ENCODE assay signal across 11 mouse cellular contexts in genomic region chr17:26861383-26861782, GRCm38 (mm10). TPM values are rescaled to one million over a fixed set of nuclear protein-coding genes. Genes with fewer than 3 reads are reported as not detected.
DNase-seq lines count a peak whose midpoint lies in the region; ATAC-seq and TF ChIP-seq lines count a peak whose summit lies in the region.
"Had no signal": no experiment of that assay in that cellular context is flagged by ENCODE, and none has a peak within 500 bp of the region (broad histone marks: within the 10 kb centered on the region; RNA-seq: fewer than 3 reads in every experiment).

No protein-coding gene starts in this region.

- H3K4me2 ChIP-seq in neural tube, embryonic 13.5 days, result no peak overlapping the region
- no peak overlapping the region for H3K4me2 ChIP-seq in neural tube, embryonic 15.5 days

- peaks cover 3% of the 10 kb centered on the region; the same call in 1 of the 2 replicates for H3K9me3 ChIP-seq in neural tube, embryonic 13.5 days
- no peaks in the 10 kb centered on the region for H3K9me3 ChIP-seq in neural tube, embryonic 15.5 days (replicated peaks)

- H3K79me2 ChIP-seq in heart, adult 2 months (replicated peaks; ENCODE audit: control insufficient read depth, insufficient read depth, low read length), result no peaks in the 10 kb centered on the region

- no peak for ATAC-seq in neural tube, embryonic 13.5 days (ENCODE audit: low read depth)
- ATAC-seq in neural tube, embryonic 15.5 days (ENCODE audit: low FRiP score), result no peak
- ATAC-seq in CD4-positive, CD25-positive, alpha-beta regulatory T cell, adult 4 months, result no peak
- ATAC-seq: forebrain, embryonic 14.5 days had no signal

- TF ChIP-seq CTCF in heart, adult 2 months (IDR thresholded peaks at IDR 0.05), result no peak

- no peak overlapping the region for H3K27ac ChIP-seq in neural tube, embryonic 13.5 days (replicated peaks)
- no peak overlapping the region for H3K27ac ChIP-seq in neural tube, embryonic 15.5 days (replicated peaks)
- peak overlapping the region; percentile 75 for H3K27ac ChIP-seq in heart, adult 2 months

- no peaks in the 10 kb centered on the region for H3K36me3 ChIP-seq in neural tube, embryonic 13.5 days
- H3K36me3 ChIP-seq in neural tube, embryonic 15.5 days, result no peaks in the 10 kb centered on the region
- H3K36me3 ChIP-seq in heart, adult 2 months (ENCODE audit: control insufficient read depth, insufficient read depth, low read length), result no peaks in the 10 kb centered on the region; the same call in 1 of the 2 replicates

- 0 out of 2 replicates have a peak overlapping the region, but pooled peaks have one; percentile 17 for H3K9ac ChIP-seq in neural tube, embryonic 13.5 days
- H3K9ac ChIP-seq in neural tube, embryonic 15.5 days (replicated peaks), result no peak overlapping the region
- no peak overlapping the region for H3K9ac ChIP-seq in heart, adult 2 months (ENCODE audit: low read depth, low read length)

- 0 out of 2 replicates have a peak, but pooled peaks cover 5% of the 10 kb centered on the region for H3K4me1 ChIP-seq in neural tube, embryonic 13.5 days (replicated peaks)
- no peaks in the 10 kb centered on the region for H3K4me1 ChIP-seq in neural tube, embryonic 15.5 days
- no peaks in the 10 kb centered on the region; the same call in 1 of the 2 replicates for H3K4me1 ChIP-seq in heart, adult 2 months (ENCODE audit: control insufficient read depth, insufficient read depth, low read length)

- H3K27me3 ChIP-seq in neural tube, embryonic 13.5 days, result peaks cover 57% of the 10 kb centered on the region
- H3K27me3 ChIP-seq in neural tube, embryonic 15.5 days (replicated peaks), result peaks cover 37% of the 10 kb centered on the region
- H3K27me3 ChIP-seq in heart, adult 2 months (ENCODE audit: control insufficient read depth, insufficient read depth, low read length), result peaks cover 7% of the 10 kb centered on the region

- TF ChIP-seq POLR2A in heart, adult 2 months (IDR thresholded peaks at IDR 0.05; ENCODE audit: insufficient read depth, low read depth, low read length), result no peak

- WGBS in neural tube, embryonic 13.5 days, result 12% methylated on average over 6 of the region's 6 CpGs
- WGBS in neural tube, embryonic 15.5 days, result 12% methylated on average over 6 of the region's 6 CpGs
- WGBS in heart, adult 2 months, result 3% methylated on average over 6 of the region's 6 CpGs

- DNase-seq in heart, adult 2 months, result peak; percentile 58 to 77
- peak; percentile 47 to 69 for DNase-seq in kidney, postnatal 4 days
- no peak for DNase-seq in thymus, postnatal 14 days
- DNase-seq in cerebellum, adult 18-20 months, result no peak

- no peak overlapping the region for H3K4me3 ChIP-seq in neural tube, embryonic 13.5 days
- no peak overlapping the region for H3K4me3 ChIP-seq in neural tube, embryonic 15.5 days (replicated peaks)
- no peak overlapping the region for H3K4me3 ChIP-seq in heart, adult 2 months

- 0 out of 2 replicates have a peak, but pooled peaks have one; percentile 31 for TF ChIP-seq EP300 in heart, adult 2 months (IDR thresholded peaks at IDR 0.05; ENCODE audit: insufficient read depth, low read depth, low read length)

- intact Hi-C loops in heart, adult 2 months (cut with DNase I), result no loop called here

RNA-seq across cellular contexts. Expression of gene Nkx2-5, which starts 16.6 kb away (rescaled TPM):
- polyA plus RNA-seq in neural tube, embryonic 13.5 days (2015; fragmentation: Nextera tagmentation; extraction: Ambion mirVana), result 0.66 TPM in 1 of 2 replicates, not detected in the other
- polyA plus RNA-seq in neural tube, embryonic 15.5 days (2015; fragmentation: Nextera tagmentation; extraction: Ambion mirVana), result 0.13 TPM in 1 of 2 replicates, not detected in the other
- 10 to 100 TPM; 87.1 to 96.3 TPM for total RNA-seq in heart, adult 2 months (2021)
- polyA plus RNA-seq in heart, adult 2 months (2012; rRNA removed), result 72.6 and 104 TPM in 2 replicates
- not detected for polyA plus RNA-seq in CD4-positive, CD25-positive, alpha-beta regulatory T cell, adult 4 months (2017; shearing (Covaris generic))
- total RNA-seq: left cerebral cortex, postnatal 10 days had no signal
- polyA plus RNA-seq: brain, embryonic 14.5 days; forebrain, embryonic 14.5 days; neural tube, embryonic 14.5 days had no signal

RNA-seq across cellular contexts. Expression of gene Kifc5b, which starts 55.5 kb away (rescaled TPM):
- 2.5 and 3.2 TPM in 2 replicates for polyA plus RNA-seq in neural tube, embryonic 13.5 days (2015; fragmentation: Nextera tagmentation; extraction: Ambion mirVana)
- polyA plus RNA-seq in neural tube, embryonic 15.5 days (2015; fragmentation: Nextera tagmentation; extraction: Ambion mirVana), result 2.3 and 3.5 TPM in 2 replicates
- under 1 TPM; 0.26 to 0.36 TPM for total RNA-seq in heart, adult 2 months (2021)
- 0.62 and 0.79 TPM in 2 replicates for polyA plus RNA-seq in heart, adult 2 months (2012; rRNA removed)
- polyA plus RNA-seq in CD4-positive, CD25-positive, alpha-beta regulatory T cell, adult 4 months (2017; shearing (Covaris generic)), result 1 to 10 TPM; 1.4 to 3.3 TPM

Comparison
In these comparisons a context has a peak if more than half of its experiments do, and no peak if none do; other contexts are left out.
1. DNase-seq: peak in heart, adult 2 months (2 of 2) and kidney, postnatal 4 days (2 of 2); none in thymus, postnatal 14 days (single experiment) and cerebellum, adult 18-20 months (0 of 2).
2. RNA of gene Nkx2-5, which starts 16.6 kb away (polyA plus RNA-seq): 72.6 to 104 TPM in heart, adult 2 months; 0.66 TPM in neural tube, embryonic 13.5 days, 0.13 TPM in neural tube, embryonic 15.5 days and not detected in CD4-positive, CD25-positive, alpha-beta regulatory T cell, adult 4 months; every median in the first group is over 10 times any median in the second.